In genomic region chr15:19153682-19154081, GRCm38 (mm10) we compare ENCODE assay signal across 12 mouse cellular contexts.
"Had no signal": no experiment of that assay in that cellular context is flagged by ENCODE, and none has a peak within 500 bp of the region (broad histone marks: within the 10 kb centered on the region; RNA-seq: fewer than 3 reads in every experiment).

No protein-coding gene starts in this region.

- H3K9me3 ChIP-seq: limb, embryonic 13.5 days; liver, embryonic 15.5 days; lung, embryonic 15.5 days; neural tube, embryonic 15.5 days had no signal

- H3K4me2 ChIP-seq: limb, embryonic 13.5 days; liver, embryonic 15.5 days; lung, embryonic 15.5 days; neural tube, embryonic 15.5 days had no signal

- DNase-seq: kidney, adult 11 months; kidney, postnatal 14 days; layer of hippocampus, postnatal 36 days; left cerebral cortex, postnatal 4 days; midbrain, embryonic 14.5 days; thymus, adult 18-20 months; thymus, postnatal 14 days had no signal

- H3K4me1 ChIP-seq: limb, embryonic 13.5 days; liver, embryonic 15.5 days; lung, embryonic 15.5 days; neural tube, embryonic 15.5 days had no signal

- H3K36me3 ChIP-seq: limb, embryonic 13.5 days; liver, embryonic 15.5 days; lung, embryonic 15.5 days; neural tube, embryonic 15.5 days had no signal

- H3K27me3 ChIP-seq: limb, embryonic 13.5 days; liver, embryonic 15.5 days; lung, embryonic 15.5 days; neural tube, embryonic 15.5 days had no signal

- H3K4me3 ChIP-seq: limb, embryonic 13.5 days; liver, embryonic 15.5 days; lung, embryonic 15.5 days; myocyte; neural tube, embryonic 15.5 days had no signal

- H3K9ac ChIP-seq: limb, embryonic 13.5 days; liver, embryonic 15.5 days; lung, embryonic 15.5 days; neural tube, embryonic 15.5 days had no signal

- H3K27ac ChIP-seq: limb, embryonic 13.5 days; liver, embryonic 15.5 days; lung, embryonic 15.5 days; neural tube, embryonic 15.5 days had no signal
